ENCODE assay signal across 8 mouse cellular contexts in the genomic region with DNA sequence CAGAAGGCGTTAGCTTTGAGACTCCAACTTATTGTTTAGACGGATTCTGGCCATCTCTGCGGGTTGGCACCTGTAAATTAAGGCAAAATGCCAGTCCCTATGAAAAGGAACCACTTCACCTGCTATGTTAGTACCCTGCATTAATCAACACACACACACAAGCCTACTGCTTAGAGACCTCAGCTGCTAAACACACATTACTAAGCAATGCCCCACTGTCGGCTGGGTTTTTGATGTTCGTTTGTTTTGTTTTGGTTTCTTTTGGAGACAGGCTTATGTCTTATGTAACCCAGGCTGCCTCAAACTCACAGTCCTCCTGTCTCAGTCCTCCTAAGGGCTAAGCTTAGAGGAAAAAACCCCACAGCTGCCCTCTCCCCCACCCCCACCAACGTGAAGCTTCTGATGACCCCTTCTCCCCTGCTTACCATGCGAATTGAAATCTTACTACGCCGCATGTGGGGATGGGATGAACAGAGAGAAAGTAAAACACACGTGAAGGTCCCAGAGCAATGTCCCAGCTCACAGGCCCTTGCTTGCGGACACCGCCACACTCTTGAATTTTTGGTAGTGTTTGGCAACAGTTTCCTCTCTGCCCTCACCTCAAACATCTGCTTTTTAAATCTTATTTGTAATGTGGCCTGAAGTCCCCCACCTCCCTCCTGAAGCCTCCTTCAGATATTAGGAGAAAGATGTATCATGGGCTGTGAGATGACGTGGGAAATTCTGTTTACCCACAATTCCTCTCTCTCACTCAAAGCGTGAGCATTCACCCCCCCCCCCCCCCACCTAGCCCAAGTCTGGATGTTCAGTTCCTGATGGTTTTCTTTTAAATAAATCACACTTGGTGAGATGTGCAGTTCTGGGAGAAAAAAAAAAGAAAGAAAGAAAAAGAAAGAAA.
DNase-seq lines count a peak whose midpoint lies in the region; ATAC-seq and TF ChIP-seq lines count a peak whose summit lies in the region.

No protein-coding gene starts in this region.

- H3K27ac ChIP-seq in intestine, embryonic 15.5 days: no peak overlapping the region
- H3K27ac ChIP-seq in intestine, embryonic 16.5 days (ENCODE audit: low read length): no peak overlapping the region
- H3K27ac ChIP-seq in bone marrow macrophage, adult 2 months (ENCODE audit: insufficient read depth, low read depth, low read length): peak overlapping the region; percentile 82
- peak overlapping the region; percentile 86 for H3K27ac ChIP-seq in hindbrain, embryonic 13.5 days
- H3K27ac ChIP-seq in midbrain, embryonic 14.5 days (replicated peaks; ENCODE audit: low read depth, low read length): peak overlapping the region; percentile 81

- WGBS in intestine, embryonic 15.5 days: 65% methylated on average over 14 of the region's 14 CpGs
- WGBS in intestine, embryonic 16.5 days: 62% methylated on average over 14 of the region's 14 CpGs
- 57% methylated on average over 14 of the region's 14 CpGs for WGBS in hindbrain, embryonic 13.5 days
- WGBS in midbrain, embryonic 14.5 days: 62% methylated on average over 14 of the region's 14 CpGs

- TF ChIP-seq POLR2A in bone marrow macrophage, adult 2 months (IDR thresholded peaks at IDR 0.05; ENCODE audit: borderline replicate concordance, low read depth, low read length): no peak

- H3K36me3 ChIP-seq in intestine, embryonic 15.5 days: no peaks in the 10 kb centered on the region
- no peaks in the 10 kb centered on the region for H3K36me3 ChIP-seq in intestine, embryonic 16.5 days (ENCODE audit: control insufficient read depth, insufficient read depth, low read length)
- H3K36me3 ChIP-seq in hindbrain, embryonic 13.5 days: no peaks in the 10 kb centered on the region
- H3K36me3 ChIP-seq in midbrain, embryonic 14.5 days (ENCODE audit: control insufficient read depth, insufficient read depth, low read length): no peaks in the 10 kb centered on the region

- no peak for ATAC-seq in intestine, embryonic 15.5 days
- no peak for ATAC-seq in intestine, embryonic 16.5 days
- no peak for ATAC-seq in hindbrain, embryonic 13.5 days (ENCODE audit: low FRiP score)
- no peak for ATAC-seq in midbrain, embryonic 14.5 days (ENCODE audit: low FRiP score, low TSS enrichment)

- no peak overlapping the region for H3K9ac ChIP-seq in intestine, embryonic 15.5 days
- H3K9ac ChIP-seq in intestine, embryonic 16.5 days (ENCODE audit: low read depth, low read length): no peak overlapping the region
- no peak overlapping the region for H3K9ac ChIP-seq in hindbrain, embryonic 13.5 days
- H3K9ac ChIP-seq in midbrain, embryonic 14.5 days (replicated peaks; ENCODE audit: low read length): no peak overlapping the region

- peaks cover 9% of the 10 kb centered on the region for H3K4me1 ChIP-seq in intestine, embryonic 15.5 days (replicated peaks)
- peaks cover 9% of the 10 kb centered on the region; the same call in 1 of the 2 replicates for H3K4me1 ChIP-seq in intestine, embryonic 16.5 days (ENCODE audit: control insufficient read depth, insufficient read depth, low read length)
- peaks cover 29% of the 10 kb centered on the region for H3K4me1 ChIP-seq in bone marrow macrophage, adult 2 months (ENCODE audit: control insufficient read depth, insufficient read depth, low read length)
- H3K4me1 ChIP-seq in hindbrain, embryonic 13.5 days (replicated peaks): peaks cover 48% of the 10 kb centered on the region
- peaks cover 37% of the 10 kb centered on the region for H3K4me1 ChIP-seq in midbrain, embryonic 14.5 days (ENCODE audit: control insufficient read depth, insufficient read depth, low read length)

- H3K4me3 ChIP-seq in intestine, embryonic 15.5 days (replicated peaks): no peak overlapping the region
- H3K4me3 ChIP-seq in intestine, embryonic 16.5 days (ENCODE audit: low read length): no peak overlapping the region
- H3K4me3 ChIP-seq in bone marrow macrophage, adult 2 months (ENCODE audit: insufficient read depth, low read length): no peak overlapping the region; the same call in 1 of the 2 replicates
- no peak overlapping the region for H3K4me3 ChIP-seq in hindbrain, embryonic 13.5 days
- H3K4me3 ChIP-seq in midbrain, embryonic 14.5 days (replicated peaks; ENCODE audit: low read depth, low read length): no peak overlapping the region

- DNase-seq in midbrain, embryonic 14.5 days: peak; percentile 20
- no peak for DNase-seq in right cerebral cortex, postnatal 10 days (ENCODE audit: low spot score in 2 of 2)
- DNase-seq in gastrocnemius, adult 8-10 months (ENCODE audit: low spot score in 2 of 2): no peak
- DNase-seq in cerebellum, adult 11 months: no peak

- no peaks in the 10 kb centered on the region; the same call in 1 of the 2 replicates for H3K27me3 ChIP-seq in intestine, embryonic 15.5 days (replicated peaks)
- no peaks in the 10 kb centered on the region for H3K27me3 ChIP-seq in intestine, embryonic 16.5 days (replicated peaks; ENCODE audit: control insufficient read depth, insufficient read depth, low read length)
- no peaks in the 10 kb centered on the region for H3K27me3 ChIP-seq in hindbrain, embryonic 13.5 days
- H3K27me3 ChIP-seq in midbrain, embryonic 14.5 days (ENCODE audit: control insufficient read depth, insufficient read depth, low read length): no peaks in the 10 kb centered on the region

- peak overlapping the region; percentile 46; the same call in 1 of the 2 replicates for H3K4me2 ChIP-seq in intestine, embryonic 15.5 days (replicated peaks)
- H3K4me2 ChIP-seq in intestine, embryonic 16.5 days (ENCODE audit: low read depth, low read length): no peak overlapping the region
- peak overlapping the region; percentile 35; the same call in 1 of the 2 replicates for H3K4me2 ChIP-seq in hindbrain, embryonic 13.5 days
- peak overlapping the region; percentile 30; the same call in 1 of the 2 replicates for H3K4me2 ChIP-seq in midbrain, embryonic 14.5 days (ENCODE audit: low read length)

- TF ChIP-seq CTCF in bone marrow macrophage, adult 2 months (IDR thresholded peaks at IDR 0.05; ENCODE audit: low read depth, low read length): no peak

- H3K9me3 ChIP-seq in intestine, embryonic 15.5 days: no peaks in the 10 kb centered on the region
- no peaks in the 10 kb centered on the region for H3K9me3 ChIP-seq in intestine, embryonic 16.5 days (ENCODE audit: control insufficient read depth, low read length)
- no peaks in the 10 kb centered on the region for H3K9me3 ChIP-seq in hindbrain, embryonic 13.5 days
- H3K9me3 ChIP-seq in midbrain, embryonic 14.5 days (ENCODE audit: control insufficient read depth, low read length): no peaks in the 10 kb centered on the region

Comparison
In these comparisons a context has a peak if more than half of its experiments do, and no peak if none do; other contexts are left out.
1. H3K27ac ChIP-seq: peak in bone marrow macrophage, adult 2 months (single experiment), hindbrain, embryonic 13.5 days (single experiment) and midbrain, embryonic 14.5 days (single experiment); none in intestine, embryonic 15.5 days (single experiment) and intestine, embryonic 16.5 days (single experiment).